Mouse (Mus musculus): ENCODE results near the gene Stk32b.

DNA sequence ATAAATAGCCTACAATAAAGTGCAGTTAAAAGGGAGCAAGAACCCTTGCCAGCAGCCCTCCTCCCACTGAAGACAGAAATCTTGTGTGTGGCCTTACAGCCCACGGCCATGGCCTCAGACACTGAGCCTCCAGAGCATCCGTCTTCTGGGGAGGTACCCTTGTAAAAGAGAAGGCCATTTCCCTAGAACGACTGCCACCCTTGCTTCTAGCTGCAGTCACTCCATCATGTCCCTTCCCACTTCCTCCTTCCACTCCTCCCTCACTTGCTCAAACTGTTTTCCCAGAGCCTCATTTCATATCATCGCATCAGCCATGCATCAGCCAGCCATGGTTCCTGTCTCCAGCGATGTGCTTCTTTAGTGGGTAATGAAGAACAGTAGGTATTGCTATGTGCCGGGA lies 141.5 kb downstream of the Stk32b start:
- TF ChIP-seq GATA1 (IDR thresholded peaks at IDR 0.05; ENCODE audit: borderline replicate concordance, low read length) (no peak), FLI1 (IDR thresholded peaks at IDR 0.05; ENCODE audit: low read length) (no peak)
